Mouse (Mus musculus) Patski (cell line): ENCODE results near the gene Fam166a. TPM values are rescaled to one million over a fixed set of nuclear protein-coding genes. Genes with fewer than 3 reads are reported as not detected.

Experiments used
- ATAC-seq: fragments of 100-300 bp; one replicate; pipeline ENCODE4 v1.8.0; 2021
- CTCF ChIA-PET: fragments of 350-600 bp; sonication (Branson Sonifier 250); formaldehyde crosslinking; loops from one replicate; lab custom pipeline; 2022; ENCODE audit warnings: inconsistent platforms; lab: Charles Lee
- POLR2A ChIA-PET: fragments of 350-600 bp; sonication (Branson Sonifier 250); formaldehyde crosslinking; loops from one replicate; lab custom pipeline; 2022; ENCODE audit warnings: antibody characterized with exemption, inconsistent platforms; lab: Charles Lee
- DNase-seq: peaks from one replicate; pipeline ENCODE4 v3.0.0-alpha.2; 2011; ENCODE audit warnings: low read depth, low spot score
- H3K27me3 ChIP-seq: fragments of 371-371 bp; one replicate; pipeline ENCODE4 v1.5.1; 2021
- CTCF ChIP-seq: fragments of 100-300 bp; IDR thresholded peaks from one replicate; pipeline ENCODE4 v1.5.1; 2021
- in situ Hi-C: fragments of 300-500 bp; cut with MboI; formaldehyde crosslinking; loops from 3 replicates; pipeline ENCODE4 v1.11.1; 2018; ENCODE audit warnings: low pct_unique_long_range_greater_than_20kb, mixed read lengths
- polyA plus RNA-seq: library from polyadenylated mRNA; unstranded; gene quantifications from one replicate; pipeline ENCODE4 v1.2.3, GENCODE M21; 2021

Fam166a gene
- polyA plus RNA-seq, 1 experiment from 2014 or later: 0.32 TPM

- TF ChIP-seq CTCF: no peak
- CTCF ChIA-PET: interaction anchor here (1.2 to 2.1 kb wide), 3 partner anchors 17 to 51 kb away, joined by 4 to 6 read pairs (median 4); no protein-coding TSS in a partner anchor
- DNase-seq: no peak
- in situ Hi-C loops: no loop called here
- no peak for ATAC-seq
- POLR2A ChIA-PET: no interaction called here
- peaks cover 29% of the 10 kb centered on the region for H3K27me3 ChIP-seq
These were observed 41.5 kb upstream of the Fam166a start for GRCm38 (mm10) chr2:25177076-25177475.

GRCm38 (mm10) chr2:25177685-25178084 is 40.9 kb upstream of the Fam166a start:
- TF ChIP-seq CTCF: no peak

GRCm38 (mm10) chr2:25178285-25178972 is 40.1 kb upstream of the Fam166a start:
- in situ Hi-C loops: no loop called here
- ATAC-seq (no peak), DNase-seq (no peak)
- TF ChIP-seq CTCF: no peak
- ChIA-PET CTCF (interaction anchor here (1.0 kb wide), 1 partner anchor 9 kb away, joined by 3 read pairs; no protein-coding TSS in a partner anchor), POLR2A (no interaction called here)
- H3K27me3 ChIP-seq: peaks cover 42% of the 10 kb centered on the region

More at GRCm38 (mm10) chr2:25177685-25178084, 40.9 kb upstream of the Fam166a start:
- DNase-seq (no peak), ATAC-seq (no peak)
- H3K27me3 ChIP-seq: peaks cover 35% of the 10 kb centered on the region
- ChIA-PET CTCF (interaction anchor here (1.0 to 2.1 kb wide), 3 partner anchors 10 to 50 kb away, joined by 3 to 6 read pairs (median 4); no protein-coding TSS in a partner anchor), POLR2A (no interaction called here)
- in situ Hi-C loops: no loop called here

- no peak for TF ChIP-seq CTCF
- ATAC-seq (no peak), DNase-seq (no peak)
- ChIA-PET CTCF (no interaction called here), POLR2A (no interaction called here)
- in situ Hi-C loops: no loop called here
- H3K27me3 ChIP-seq: peaks cover 42% of the 10 kb centered on the region
These were observed 38.9 kb upstream of the Fam166a start for GRCm38 (mm10) chr2:25179566-25180217.

- ChIA-PET CTCF (no interaction called here), POLR2A (no interaction called here)
- TF ChIP-seq CTCF: no peak
- in situ Hi-C loops: no loop called here
- ATAC-seq (no peak), DNase-seq (no peak)
- H3K27me3 ChIP-seq: peaks cover 42% of the 10 kb centered on the region
These were observed 38.1 kb upstream of the Fam166a start, which contains the start of gene Nrarp for GRCm38 (mm10) chr2:25180478-25180903. Gene Nrarp, plus strand, starts transcription at chr2:25180758.

- TF ChIP-seq CTCF: no peak
- no peak for DNase-seq
- in situ Hi-C loops: no loop called here
- peaks cover 42% of the 10 kb centered on the region for H3K27me3 ChIP-seq
- CTCF ChIA-PET: no interaction called here
- POLR2A ChIA-PET: no interaction called here
- ATAC-seq: no peak
These were observed 37.3 kb upstream of the Fam166a start for GRCm38 (mm10) chr2:25180973-25181890.

GRCm38 (mm10) chr2:25181891-25182397 is 36.6 kb upstream of the Fam166a start:
- H3K27me3 ChIP-seq: peaks cover 42% of the 10 kb centered on the region
- ATAC-seq (no peak), DNase-seq (no peak)
- CTCF ChIA-PET: no interaction called here
- TF ChIP-seq CTCF: no peak
- POLR2A ChIA-PET: no interaction called here
- in situ Hi-C loops: no loop called here

GRCm38 (mm10) chr2:25182664-25183063 is 35.9 kb upstream of the Fam166a start:
- TF ChIP-seq CTCF: no peak

GRCm38 (mm10) chr2:25183336-25183735 is 35.2 kb upstream of the Fam166a start:
- ChIA-PET CTCF (interaction anchor here (1.0 kb wide), 1 partner anchor 45 kb away, joined by 3 read pairs; no protein-coding TSS in a partner anchor), POLR2A (no interaction called here)
- no peak for DNase-seq
- H3K27me3 ChIP-seq: peaks cover 42% of the 10 kb centered on the region
- ATAC-seq: no peak
- no peak for TF ChIP-seq CTCF
- in situ Hi-C loops: no loop called here

More at GRCm38 (mm10) chr2:25182664-25183063, 35.9 kb upstream of the Fam166a start:
- DNase-seq (no peak), ATAC-seq (no peak)
- peaks cover 42% of the 10 kb centered on the region for H3K27me3 ChIP-seq
- ChIA-PET POLR2A (no interaction called here), CTCF (no interaction called here)
- in situ Hi-C loops: no loop called here

- no peak for DNase-seq
- H3K27me3 ChIP-seq: peaks cover 37% of the 10 kb centered on the region
- in situ Hi-C loops: no loop called here
- POLR2A ChIA-PET: no interaction called here
- CTCF ChIA-PET: no interaction called here
- ATAC-seq: no peak
- no peak for TF ChIP-seq CTCF
These were observed 34.0 kb upstream of the Fam166a start for GRCm38 (mm10) chr2:25184496-25184895.
